Mouse (Mus musculus) cerebellum, adult (tissue): ENCODE data around the gene Cep128.
A peak's percentile ranks its signal among the peaks of the same experiment; 100 is the strongest.

Experiments
- ATAC-seq: cut with Nextera tagmentation; 2 replicates; pipeline ENCODE4 v1.9.2; 2017; ENCODE audit warnings: mild to moderate bottlenecking, moderate library complexity, mixed read lengths; ENCODE audit not compliant: insufficient number of reproducible peaks, low FRiP score, low TSS enrichment

Cep128 gene

DNA sequence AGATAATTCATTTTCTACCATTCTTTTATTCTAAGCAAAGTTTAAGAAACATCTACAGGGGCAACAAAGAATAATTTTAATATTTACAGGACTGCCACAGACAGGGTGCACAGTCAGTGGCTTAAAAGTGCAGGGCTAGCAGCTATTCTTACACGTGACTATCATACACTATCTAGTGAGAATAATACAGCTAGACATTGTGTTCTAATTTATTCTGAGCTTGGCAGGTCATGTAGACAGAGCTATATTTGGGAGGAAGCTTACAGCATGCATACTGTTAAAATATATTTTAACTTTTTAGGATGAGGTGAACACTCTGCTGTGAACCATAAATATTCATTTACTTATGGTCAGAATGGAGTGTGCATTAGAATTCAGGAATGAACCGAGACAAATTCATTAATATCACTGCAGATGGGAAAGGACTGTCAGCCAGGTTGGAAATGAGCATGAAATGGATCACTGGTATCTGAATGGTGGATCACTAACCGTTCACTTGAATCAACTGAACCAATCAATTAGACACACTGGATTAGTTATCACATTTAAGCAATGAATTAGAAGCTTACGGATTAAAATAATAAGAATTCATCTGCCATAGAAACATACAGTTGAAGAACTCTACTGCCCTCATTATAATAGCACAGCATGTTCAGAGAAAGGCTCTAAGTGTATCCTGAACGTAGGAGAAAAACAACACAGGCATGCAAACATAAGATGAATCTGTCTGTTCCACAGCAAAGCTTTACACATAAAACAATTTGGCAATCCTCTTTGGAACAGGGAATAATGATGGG lies 317.7 kb downstream of the Cep128 start:
- ATAC-seq, result no peak

DNA sequence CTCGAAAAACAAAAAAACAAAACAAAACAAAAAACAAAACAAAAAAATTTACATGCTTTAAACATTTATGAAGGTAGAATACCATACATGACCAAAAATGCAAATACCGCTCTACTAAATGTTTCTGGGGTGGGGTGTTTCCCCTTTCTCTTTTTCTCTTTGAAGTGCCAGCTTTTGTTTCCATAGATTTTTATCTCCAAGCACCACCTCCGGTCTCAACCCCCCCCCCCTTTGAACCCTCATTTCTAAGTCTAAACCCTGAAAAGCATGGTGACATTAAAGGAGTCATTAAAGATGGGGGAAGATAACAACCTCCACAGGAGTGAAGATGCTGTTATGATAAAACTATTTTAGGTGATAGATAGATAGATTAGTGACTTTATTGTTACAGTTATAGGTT lies 318.8 kb downstream of the Cep128 start:
- ATAC-seq, result no peak

DNA sequence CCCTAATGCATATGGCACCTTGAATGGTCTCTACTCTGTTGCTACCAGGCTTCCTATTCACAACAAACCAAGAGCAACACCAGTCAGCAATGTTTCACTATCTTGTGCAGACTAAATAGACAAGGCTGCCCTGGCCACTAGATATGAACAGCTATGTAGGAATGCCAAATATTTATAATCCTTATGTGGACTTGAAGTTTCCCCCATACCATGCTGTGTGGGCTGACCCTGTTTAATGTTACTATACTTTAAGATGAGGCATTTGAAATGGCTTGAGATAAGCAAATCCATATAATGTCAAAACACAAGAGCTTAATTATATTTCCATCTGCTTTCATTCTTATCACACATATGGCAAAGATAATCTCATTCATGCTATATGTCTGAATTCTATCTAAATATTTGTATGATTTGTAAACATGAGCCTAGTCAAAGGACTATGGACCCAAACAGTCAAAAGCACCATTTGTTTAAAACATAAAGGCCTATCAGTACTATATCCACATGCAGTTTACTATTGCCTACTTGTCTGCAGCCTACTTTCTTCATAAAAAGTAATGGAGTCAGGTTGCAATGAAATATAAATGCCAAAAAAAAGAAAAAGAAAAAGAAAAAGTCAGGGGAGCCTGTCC lies 319.7 kb downstream of the Cep128 start:
- no peak for ATAC-seq

DNA sequence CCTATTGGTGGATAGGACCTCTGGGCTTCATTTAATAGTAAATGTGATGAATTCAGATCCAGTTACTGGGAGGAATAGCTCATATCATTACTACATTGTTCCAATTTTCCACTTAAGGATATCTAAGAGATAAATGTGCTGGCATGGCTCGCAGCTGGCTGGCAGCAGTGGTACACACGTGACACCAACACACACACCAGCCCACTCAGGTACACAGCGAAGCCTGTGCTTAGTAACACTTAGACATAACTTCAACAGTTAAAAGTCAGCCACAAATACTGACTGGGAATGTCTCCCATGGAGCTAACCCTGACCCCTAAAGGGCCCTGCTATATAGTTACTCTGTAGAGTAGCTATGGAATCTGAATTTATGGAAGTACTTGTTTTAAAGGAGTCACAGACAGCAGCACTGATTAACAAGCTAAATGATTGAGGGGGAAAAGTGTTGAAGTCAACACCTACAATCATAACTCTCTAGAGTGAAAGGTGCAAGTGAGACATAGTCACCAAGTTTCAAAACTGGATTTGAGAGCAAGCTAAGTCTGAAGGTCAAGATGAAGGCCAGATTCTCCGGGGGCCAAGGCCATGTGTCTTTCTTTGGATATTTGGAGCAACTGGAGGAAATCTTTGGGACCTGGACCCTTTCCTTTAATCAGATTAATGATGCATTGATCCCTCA lies 320.7 kb downstream of the Cep128 start:
- no peak for ATAC-seq

DNA sequence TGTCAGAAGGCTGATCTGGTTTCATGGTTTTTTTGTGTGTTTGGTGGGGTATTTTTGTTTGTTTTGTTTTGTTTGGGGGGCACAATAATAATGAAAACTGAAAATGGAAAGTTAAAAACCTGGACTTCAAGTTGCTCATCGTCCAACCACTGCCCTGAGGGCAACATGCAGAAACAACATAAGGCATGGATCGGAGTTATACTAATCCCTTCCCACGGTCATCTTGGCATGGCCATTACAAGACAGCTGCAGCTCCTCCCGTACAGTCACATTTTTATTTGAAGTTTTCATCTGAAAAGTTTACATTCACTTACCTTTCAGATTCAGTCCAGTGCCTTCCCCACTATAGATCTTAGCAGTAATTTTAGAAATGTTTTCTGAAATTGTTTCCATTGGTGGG lies 321.5 kb downstream of the Cep128 start:
- no peak for ATAC-seq

DNA sequence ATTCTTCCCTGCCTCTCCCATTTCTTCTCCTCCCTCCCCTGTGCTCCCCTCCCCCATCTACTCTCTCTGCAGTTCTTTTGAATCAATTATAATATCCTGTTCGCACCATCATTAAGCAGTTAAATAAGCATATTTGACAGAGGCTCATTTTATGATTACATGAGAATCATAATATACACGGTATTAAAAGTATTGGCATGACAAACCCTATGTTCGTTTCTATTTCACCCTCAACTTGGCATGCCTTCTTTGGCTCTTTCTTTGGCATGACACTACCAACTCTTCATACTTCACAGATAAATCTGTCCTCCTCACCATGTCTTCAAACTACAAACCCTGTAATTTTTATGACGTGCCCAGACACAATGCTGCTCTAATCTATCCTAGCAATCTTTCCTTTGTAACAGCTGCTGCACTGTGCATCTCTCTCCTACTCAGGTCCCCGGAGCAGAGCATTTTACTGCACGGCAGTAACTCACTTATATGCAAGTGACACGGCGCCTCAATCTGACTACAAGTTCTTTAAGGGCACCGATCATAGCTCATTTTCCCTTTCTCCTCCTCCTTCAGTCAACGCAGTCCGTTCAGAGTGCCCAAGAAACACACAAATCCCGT lies 324.4 kb downstream of the Cep128 start:
- no peak for ATAC-seq

DNA sequence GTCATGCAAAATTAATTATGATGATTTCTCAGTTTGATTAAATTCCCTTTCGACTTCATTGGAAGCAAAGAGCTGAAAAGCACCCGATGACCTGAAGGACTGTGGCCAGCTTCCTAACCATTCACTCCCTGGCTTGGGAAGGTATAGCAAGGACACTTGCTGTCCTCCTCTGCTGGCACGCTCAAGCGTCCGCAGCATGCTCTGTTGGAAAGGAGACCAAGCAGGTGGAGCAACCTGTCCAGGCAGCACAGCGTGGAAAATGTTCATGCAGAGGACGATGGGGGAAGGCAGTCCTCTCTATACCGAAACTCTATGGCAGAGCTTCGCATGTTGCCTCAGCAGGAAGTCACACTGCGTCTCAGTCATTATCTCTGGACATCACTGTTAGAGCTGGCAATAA lies 327.3 kb downstream of the Cep128 start:
- ATAC-seq, result peak; percentile 95

DNA sequence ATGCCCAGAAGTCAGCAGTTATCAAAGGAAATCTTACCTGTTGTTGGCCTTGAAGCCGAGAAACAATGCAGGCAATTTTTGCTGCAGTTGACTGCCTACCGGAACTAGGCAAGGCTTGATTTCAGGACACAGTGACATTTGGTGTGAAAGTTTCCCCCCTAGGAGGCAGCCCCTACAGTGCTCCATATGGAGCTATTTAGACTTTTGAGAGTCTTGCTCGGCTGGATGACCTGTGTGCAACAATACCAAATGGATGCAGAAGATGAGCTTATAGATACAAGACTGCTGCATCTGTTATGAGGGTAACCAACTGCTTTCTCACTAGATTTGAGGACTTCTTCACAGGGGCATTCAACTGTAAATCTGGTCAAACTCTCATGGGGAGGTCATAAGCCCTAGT lies 331.9 kb downstream of the Cep128 start:
- no peak for ATAC-seq

DNA sequence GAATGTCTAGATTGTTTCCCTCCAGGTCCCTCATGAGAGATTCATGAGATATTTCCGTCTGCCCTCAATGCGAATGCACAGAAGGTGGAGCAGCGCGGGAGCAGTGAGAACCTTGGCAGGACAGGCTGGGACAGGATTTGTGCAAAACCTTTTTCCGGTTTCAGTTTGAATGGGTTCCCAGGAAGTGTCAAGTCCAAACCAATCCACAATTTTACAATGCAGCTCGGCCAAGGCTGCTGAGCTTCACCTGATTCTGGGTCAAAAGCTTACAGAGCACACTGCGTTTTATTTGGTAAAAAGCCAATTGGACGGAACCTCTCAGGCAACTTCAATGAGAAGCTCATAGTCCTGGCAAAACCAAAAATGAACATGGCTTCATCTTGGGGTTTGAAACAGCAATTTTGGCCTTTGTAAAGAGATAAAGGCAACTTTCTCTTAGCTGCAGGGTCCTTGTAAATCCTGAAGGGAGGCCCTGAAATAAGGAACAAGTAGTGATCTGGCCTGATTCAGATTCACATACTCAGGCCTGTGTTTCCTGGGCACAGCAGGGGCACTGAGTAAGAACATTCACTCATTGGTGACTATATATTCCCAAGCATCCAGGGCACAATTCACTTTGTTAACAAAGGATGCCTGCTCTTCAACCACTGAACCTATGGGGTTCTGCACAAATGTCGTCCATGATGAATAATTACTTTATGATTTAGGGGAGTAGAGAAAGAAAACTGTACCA lies 333.4 kb downstream of the Cep128 start:
- ATAC-seq, result peak; percentile 92

DNA sequence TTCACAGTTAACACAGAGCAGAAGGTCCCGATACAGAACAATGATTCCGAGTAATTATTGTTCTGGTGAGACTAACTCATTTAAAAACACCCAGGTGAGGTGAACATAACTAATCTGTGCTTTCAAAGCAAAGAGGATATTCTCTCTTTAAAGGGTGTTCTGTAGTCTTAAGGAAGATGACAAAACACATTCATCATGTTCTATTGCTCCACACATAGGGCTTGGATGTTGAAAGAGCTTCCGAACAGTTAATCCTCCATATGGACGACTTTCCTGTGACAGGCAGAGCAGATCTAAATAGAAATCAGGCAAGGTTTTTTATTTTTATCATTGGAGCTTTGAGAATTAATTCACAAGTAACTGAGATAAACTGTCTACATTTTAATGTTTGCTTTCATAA lies 342.8 kb downstream of the Cep128 start:
- ATAC-seq, result no peak

DNA sequence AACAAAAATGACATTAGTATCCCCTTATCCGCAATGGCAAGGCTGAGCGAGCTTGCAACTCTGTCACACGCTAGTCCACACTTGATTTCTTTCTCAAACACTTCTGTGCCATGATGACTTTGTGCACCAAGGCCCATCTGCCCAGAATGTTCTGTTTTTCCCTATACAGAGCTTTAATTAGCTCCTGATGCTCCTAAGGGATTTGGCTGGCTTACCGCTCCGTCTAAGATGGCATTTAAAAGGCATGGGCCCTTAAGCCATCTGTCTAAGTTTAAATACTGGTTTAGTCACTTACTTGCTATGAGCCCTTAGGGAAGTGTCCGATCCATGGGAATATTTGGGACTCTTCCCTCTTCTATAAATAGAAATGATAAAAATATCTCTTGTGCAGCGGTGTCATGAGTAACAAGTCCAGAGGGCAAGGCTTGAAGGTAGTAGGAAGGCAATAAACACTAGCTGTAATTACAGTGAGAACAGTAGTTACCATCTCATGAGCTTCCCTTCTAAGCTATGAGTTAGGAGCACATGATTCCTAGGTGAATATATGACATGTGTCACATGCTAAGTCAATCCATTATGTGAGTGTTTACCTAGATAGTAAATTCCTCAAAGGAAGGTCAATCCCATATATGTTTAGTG lies 343.8 kb downstream of the Cep128 start:
- no peak for ATAC-seq

DNA sequence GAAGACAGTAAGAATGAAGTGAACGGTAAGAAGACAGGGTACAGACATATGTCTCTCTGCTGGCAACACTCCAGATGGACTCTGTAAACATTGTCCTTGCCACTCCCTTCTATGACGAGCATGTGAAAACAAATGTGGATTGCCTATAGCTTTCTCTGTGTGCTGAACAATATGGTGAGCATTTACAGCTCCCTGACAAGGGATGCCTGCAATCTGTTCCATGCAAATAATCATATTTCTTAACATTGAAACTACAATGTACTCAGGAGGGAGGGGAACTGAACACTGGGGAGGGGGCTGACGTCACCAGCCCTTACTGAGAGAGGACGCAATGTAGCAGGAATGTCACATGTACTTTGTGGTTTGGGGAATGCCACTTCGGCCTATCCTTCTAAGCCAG lies 355.1 kb downstream of the Cep128 start:
- ATAC-seq, result no peak

DNA sequence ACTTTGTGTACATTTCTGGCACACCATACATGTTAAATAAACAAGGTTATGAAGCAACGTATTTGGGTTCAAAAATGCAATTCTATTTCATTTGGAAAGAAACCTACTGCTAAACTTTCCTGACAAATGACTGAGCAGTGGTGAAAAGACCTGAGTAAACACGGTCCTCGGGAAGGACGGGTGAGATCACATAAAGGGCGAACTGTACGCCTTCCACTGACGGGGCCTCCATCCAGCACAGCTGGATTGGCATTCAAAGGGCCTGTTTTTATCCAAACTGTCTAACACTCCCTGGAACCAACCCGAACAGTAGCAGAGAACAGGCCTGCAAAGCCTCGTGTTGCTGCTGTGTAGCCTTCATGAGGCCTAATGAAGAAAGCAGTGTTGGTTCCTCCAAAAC lies 356.5 kb downstream of the Cep128 start:
- ATAC-seq, result no peak

DNA sequence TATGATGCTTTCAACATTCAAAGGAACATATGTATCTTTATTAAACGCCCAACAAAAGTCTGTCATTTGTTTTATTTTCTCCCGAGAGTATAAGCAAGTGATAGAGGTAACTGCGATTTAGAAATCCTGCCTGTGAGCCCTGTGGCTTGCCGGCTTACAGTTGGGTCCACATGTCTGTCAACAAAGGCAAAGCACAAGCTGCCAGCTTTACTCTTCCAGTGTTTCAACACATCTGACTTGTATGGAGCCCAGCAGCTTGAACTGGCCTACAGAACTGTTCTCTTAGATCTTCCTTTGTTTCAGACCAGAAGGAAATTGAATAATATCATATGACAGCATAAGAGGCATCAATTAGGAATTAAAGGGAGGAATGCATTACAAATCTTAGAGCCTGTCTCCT lies 357.1 kb downstream of the Cep128 start:
- ATAC-seq, result no peak

DNA sequence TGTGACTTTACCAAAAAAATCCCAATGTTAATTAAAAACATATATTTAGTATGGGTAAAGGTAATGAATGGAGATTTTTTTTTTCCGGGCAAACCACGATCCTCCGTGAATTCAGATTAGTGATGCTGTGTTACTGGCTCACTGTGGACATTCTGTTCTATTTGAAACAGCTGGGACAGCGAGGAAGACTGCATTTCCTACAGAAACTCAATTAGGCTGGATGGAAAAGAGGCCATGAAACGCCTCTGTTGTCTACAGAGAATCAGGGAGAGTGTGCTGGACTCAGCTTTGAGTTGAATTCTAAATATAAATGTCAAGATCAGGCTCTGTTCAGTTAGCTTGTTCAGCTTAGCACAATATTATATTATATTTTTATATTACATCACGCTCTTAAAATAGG lies 369.1 kb downstream of the Cep128 start:
- ATAC-seq, result no peak

DNA sequence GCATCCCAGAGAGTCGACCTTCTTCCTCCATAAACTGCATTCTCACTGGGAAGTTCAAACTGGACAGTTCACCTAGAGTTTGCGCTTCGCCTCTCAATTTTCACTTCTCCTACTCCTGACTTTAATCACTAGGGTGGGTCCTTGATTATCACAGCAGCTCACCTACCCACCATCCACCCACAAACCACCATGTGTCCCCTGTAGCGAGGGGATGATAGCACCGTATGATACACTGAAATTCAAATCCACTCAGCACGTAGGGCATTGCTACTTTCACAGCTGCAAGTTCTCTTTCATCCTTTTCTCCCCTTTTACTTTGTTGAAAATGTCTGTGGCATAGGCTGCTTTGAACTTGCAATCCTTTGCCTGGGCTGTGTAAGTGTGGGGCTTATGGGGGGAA lies 371.2 kb downstream of the Cep128 start:
- ATAC-seq, result no peak

DNA sequence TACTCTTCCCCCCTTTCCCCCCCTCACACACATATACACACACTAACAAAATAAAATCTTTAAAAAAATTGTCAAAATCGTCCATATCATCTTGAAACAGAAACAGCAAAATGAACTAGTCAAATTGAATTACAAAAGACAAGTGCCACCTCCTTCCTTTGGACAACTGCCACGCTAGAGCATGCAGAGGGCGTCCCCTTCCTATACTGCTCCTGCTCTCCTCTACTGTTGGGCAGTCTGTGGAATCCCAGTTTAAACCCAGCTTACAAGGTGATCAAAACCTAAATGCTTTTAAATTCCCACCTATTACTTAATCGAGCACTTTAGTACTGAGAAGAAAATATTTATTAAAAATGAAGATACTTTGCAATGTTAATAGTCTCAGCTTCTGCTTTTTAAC lies 372.0 kb downstream of the Cep128 start:
- ATAC-seq, result no peak

DNA sequence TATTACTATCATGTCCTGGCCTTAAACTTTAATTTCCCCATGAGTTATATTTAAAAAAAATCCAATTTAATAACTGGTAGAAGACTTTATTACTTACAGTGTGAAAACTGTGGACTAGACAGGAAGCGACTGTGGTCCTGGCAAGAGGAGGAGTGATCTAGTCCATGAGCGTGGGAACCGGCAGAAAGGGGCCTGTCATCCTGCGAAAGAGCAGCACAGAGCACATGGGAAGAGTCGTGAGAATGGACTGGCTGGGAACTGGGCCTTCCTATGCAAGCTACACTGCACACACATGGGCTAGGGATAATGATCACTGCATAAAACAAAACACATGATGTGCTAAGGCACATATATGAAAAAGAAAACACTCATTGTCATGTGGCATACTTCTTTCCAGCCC lies 375.5 kb downstream of the Cep128 start:
- ATAC-seq, result no peak

DNA sequence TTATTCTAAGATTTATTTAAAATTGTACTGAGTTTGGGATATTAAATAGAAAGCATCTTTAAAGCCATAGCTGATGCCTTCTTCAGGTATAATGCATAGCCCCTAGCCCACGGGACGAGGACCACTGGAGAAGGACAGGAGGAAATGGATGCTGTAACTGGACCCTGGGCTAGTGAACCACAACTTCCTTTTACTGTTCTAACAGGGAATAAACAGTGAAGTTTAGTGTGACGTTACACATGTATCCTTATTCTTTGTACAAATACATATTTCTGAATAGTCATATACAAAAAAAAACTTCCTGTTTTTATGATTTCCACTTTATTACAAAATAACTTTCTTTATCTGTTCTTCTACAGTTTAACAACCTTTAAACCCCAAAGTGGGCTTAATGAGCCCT lies 376.0 kb downstream of the Cep128 start:
- ATAC-seq, result no peak

DNA sequence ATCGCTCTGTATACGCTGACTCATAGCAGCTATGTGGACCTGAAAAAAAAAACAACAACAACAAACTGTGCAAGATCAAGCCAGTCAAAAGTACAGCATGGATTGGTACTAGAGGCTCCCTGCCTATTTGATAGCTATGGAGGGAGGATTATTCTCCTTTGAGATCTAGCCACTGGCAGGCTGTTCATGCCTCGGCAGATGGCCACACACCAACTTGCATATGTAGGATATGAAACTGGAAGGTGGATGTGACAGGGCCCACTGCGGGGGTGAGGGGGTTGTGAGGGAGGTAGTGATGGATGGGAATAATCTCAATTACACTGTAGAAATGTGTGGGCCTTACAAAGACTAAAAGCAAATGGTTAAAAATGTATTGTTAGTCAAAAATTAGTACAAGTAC lies 386.7 kb downstream of the Cep128 start:
- ATAC-seq, result no peak
